Mouse (Mus musculus): ENCODE data around the gene Hnrnph1. TPM values are rescaled to one million over a fixed set of nuclear protein-coding genes. Genes with fewer than 3 reads are reported as not detected.
A peak's percentile ranks its signal among the peaks of the same experiment; 100 is the strongest.

Gene Hnrnph1
- polyA plus RNA-seq, 1 experiment from 2014 or later: 384 TPM

- Histone ChIP-seq H3K27ac (ENCODE audit: low read depth, low read length) (no peak overlapping the region), H3K27me3 (replicated peaks; ENCODE audit: control insufficient read depth, insufficient read depth, low read length) (no peaks in the 10 kb centered on the region), H3K9me3 (ENCODE audit: control insufficient read depth, low read length) (no peaks in the 10 kb centered on the region), H3K4me3 (ENCODE audit: low read length) (no peak overlapping the region), H3K4me1 (ENCODE audit: control insufficient read depth, insufficient read depth, low read depth, low read length) (no peaks in the 10 kb centered on the region), H3K36me3 (ENCODE audit: control insufficient read depth, insufficient read depth, low read length) (peaks cover 21% of the 10 kb centered on the region), H3K4me2 (ENCODE audit: low read length) (no peak overlapping the region), H3K9ac (ENCODE audit: low read depth, low read length) (no peak overlapping the region)
- ATAC-seq: no peak
- WGBS: 91% methylated on average over 7 of the region's 7 CpGs
These were observed 17.9 kb downstream of the Hnrnph1 start for GRCm38 (mm10) chr11:50394731-50395130.

GRCm38 (mm10) chr11:50396766-50397307, 20.0 kb downstream of the Hnrnph1 start:
- Histone ChIP-seq H3K27me3 (replicated peaks; ENCODE audit: control insufficient read depth, insufficient read depth, low read length) (no peaks in the 10 kb centered on the region), H3K36me3 (ENCODE audit: control insufficient read depth, insufficient read depth, low read length) (peaks cover 30% of the 10 kb centered on the region), H3K4me1 (ENCODE audit: control insufficient read depth, insufficient read depth, low read depth, low read length) (no peaks in the 10 kb centered on the region), H3K27ac (ENCODE audit: low read depth, low read length) (no peak overlapping the region), H3K9me3 (ENCODE audit: control insufficient read depth, low read length) (no peaks in the 10 kb centered on the region), H3K9ac (ENCODE audit: low read depth, low read length) (no peak overlapping the region), H3K4me2 (ENCODE audit: low read length) (no peak overlapping the region), H3K4me3 (ENCODE audit: low read length) (no peak overlapping the region)
- 72% methylated on average over 11 of the region's 11 CpGs for WGBS
- ATAC-seq: no peak

GRCm38 (mm10) chr11:50397316-50397715, 20.5 kb downstream of the Hnrnph1 start:
- H3K9me3 ChIP-seq (ENCODE audit: control insufficient read depth, low read length): no peaks in the 10 kb centered on the region
- ATAC-seq: no peak
- no peaks in the 10 kb centered on the region for H3K4me1 ChIP-seq (ENCODE audit: control insufficient read depth, insufficient read depth, low read depth, low read length)
- no peaks in the 10 kb centered on the region for H3K27me3 ChIP-seq (replicated peaks; ENCODE audit: control insufficient read depth, insufficient read depth, low read length)
- no peak overlapping the region for H3K4me2 ChIP-seq (ENCODE audit: low read length)
- no peak overlapping the region for H3K27ac ChIP-seq (ENCODE audit: low read depth, low read length)
- H3K9ac ChIP-seq (ENCODE audit: low read depth, low read length): no peak overlapping the region
- peaks cover 32% of the 10 kb centered on the region for H3K36me3 ChIP-seq (ENCODE audit: control insufficient read depth, insufficient read depth, low read length)
- WGBS: 85% methylated on average over 9 of the region's 9 CpGs
- H3K4me3 ChIP-seq (ENCODE audit: low read length): no peak overlapping the region

- H3K36me3 ChIP-seq (ENCODE audit: control insufficient read depth, insufficient read depth, low read length): peaks cover 32% of the 10 kb centered on the region
- 88% methylated on average over 13 of the region's 13 CpGs for WGBS
These were observed 22.0 kb downstream of the Hnrnph1 start for GRCm38 (mm10) chr11:50398803-50399202.

GRCm38 (mm10) chr11:50402481-50402880, 25.7 kb downstream of the Hnrnph1 start:
- peaks cover 23% of the 10 kb centered on the region for H3K36me3 ChIP-seq (ENCODE audit: control insufficient read depth, insufficient read depth, low read length)

More at GRCm38 (mm10) chr11:50398803-50399202, 22.0 kb downstream of the Hnrnph1 start:
- no peaks in the 10 kb centered on the region for H3K9me3 ChIP-seq (ENCODE audit: control insufficient read depth, low read length)
- no peak overlapping the region for H3K4me2 ChIP-seq (ENCODE audit: low read length)
- no peak for ATAC-seq
- H3K9ac ChIP-seq (ENCODE audit: low read depth, low read length): no peak overlapping the region
- no peak overlapping the region for H3K27ac ChIP-seq (ENCODE audit: low read depth, low read length)
- H3K27me3 ChIP-seq (replicated peaks; ENCODE audit: control insufficient read depth, insufficient read depth, low read length): no peaks in the 10 kb centered on the region
- H3K4me3 ChIP-seq (ENCODE audit: low read length): no peak overlapping the region
- no peaks in the 10 kb centered on the region for H3K4me1 ChIP-seq (ENCODE audit: control insufficient read depth, insufficient read depth, low read depth, low read length)

GRCm38 (mm10) chr11:50403367-50404014, 26.7 kb downstream of the Hnrnph1 start:
- WGBS: 66% methylated on average over 10 of the region's 10 CpGs
- Histone ChIP-seq H3K4me2 (ENCODE audit: low read length) (no peak overlapping the region), H3K27ac (ENCODE audit: low read depth, low read length) (no peak overlapping the region), H3K4me1 (ENCODE audit: control insufficient read depth, insufficient read depth, low read depth, low read length) (no peaks in the 10 kb centered on the region), H3K4me3 (ENCODE audit: low read length) (no peak overlapping the region), H3K36me3 (ENCODE audit: control insufficient read depth, insufficient read depth, low read length) (peaks cover 21% of the 10 kb centered on the region), H3K27me3 (replicated peaks; ENCODE audit: control insufficient read depth, insufficient read depth, low read length) (no peaks in the 10 kb centered on the region), H3K9me3 (ENCODE audit: control insufficient read depth, low read length) (no peaks in the 10 kb centered on the region), H3K9ac (ENCODE audit: low read depth, low read length) (no peak overlapping the region)
- ATAC-seq: peak; percentile 72; the same call in 1 of the 2 replicates

More at GRCm38 (mm10) chr11:50402481-50402880, 25.7 kb downstream of the Hnrnph1 start:
- Histone ChIP-seq H3K27ac (ENCODE audit: low read depth, low read length) (no peak overlapping the region), H3K9ac (ENCODE audit: low read depth, low read length) (no peak overlapping the region), H3K4me1 (ENCODE audit: control insufficient read depth, insufficient read depth, low read depth, low read length) (no peaks in the 10 kb centered on the region), H3K4me2 (ENCODE audit: low read length) (no peak overlapping the region), H3K4me3 (ENCODE audit: low read length) (no peak overlapping the region), H3K27me3 (replicated peaks; ENCODE audit: control insufficient read depth, insufficient read depth, low read length) (no peaks in the 10 kb centered on the region), H3K9me3 (ENCODE audit: control insufficient read depth, low read length) (no peaks in the 10 kb centered on the region)
- ATAC-seq: no peak
- 95% methylated on average over 3 of the region's 3 CpGs for WGBS

- Histone ChIP-seq H3K36me3 (ENCODE audit: control insufficient read depth, insufficient read depth, low read length) (peaks cover 18% of the 10 kb centered on the region; the same call in 1 of the 2 replicates), H3K4me2 (ENCODE audit: low read length) (no peak overlapping the region), H3K27me3 (replicated peaks; ENCODE audit: control insufficient read depth, insufficient read depth, low read length) (no peaks in the 10 kb centered on the region), H3K4me1 (ENCODE audit: control insufficient read depth, insufficient read depth, low read depth, low read length) (no peaks in the 10 kb centered on the region), H3K4me3 (ENCODE audit: low read length) (no peak overlapping the region), H3K9ac (ENCODE audit: low read depth, low read length) (no peak overlapping the region), H3K27ac (ENCODE audit: low read depth, low read length) (no peak overlapping the region), H3K9me3 (ENCODE audit: control insufficient read depth, low read length) (no peaks in the 10 kb centered on the region)
- WGBS: 67% methylated on average over 6 of the region's 6 CpGs
- ATAC-seq: no peak
These were observed 30.4 kb downstream of the Hnrnph1 start for GRCm38 (mm10) chr11:50407235-50407634.

GRCm38 (mm10) chr11:50415563-50416241, 38.9 kb downstream of the Hnrnph1 start:
- WGBS: 92% methylated on average over 6 of the region's 6 CpGs
- Histone ChIP-seq H3K4me3 (ENCODE audit: low read length) (no peak overlapping the region), H3K9ac (ENCODE audit: low read depth, low read length) (no peak overlapping the region), H3K9me3 (ENCODE audit: control insufficient read depth, low read length) (no peaks in the 10 kb centered on the region), H3K4me2 (ENCODE audit: low read length) (no peak overlapping the region), H3K36me3 (ENCODE audit: control insufficient read depth, insufficient read depth, low read length) (peaks cover 18% of the 10 kb centered on the region), H3K27ac (ENCODE audit: low read depth, low read length) (no peak overlapping the region), H3K27me3 (replicated peaks; ENCODE audit: control insufficient read depth, insufficient read depth, low read length) (no peaks in the 10 kb centered on the region), H3K4me1 (ENCODE audit: control insufficient read depth, insufficient read depth, low read depth, low read length) (no peaks in the 10 kb centered on the region)
- no peak for ATAC-seq

- Histone ChIP-seq H3K36me3 (ENCODE audit: control insufficient read depth, insufficient read depth, low read length) (peaks cover 14% of the 10 kb centered on the region), H3K9me3 (ENCODE audit: control insufficient read depth, low read length) (no peaks in the 10 kb centered on the region), H3K4me3 (ENCODE audit: low read length) (no peak overlapping the region), H3K4me2 (ENCODE audit: low read length) (no peak overlapping the region), H3K27ac (ENCODE audit: low read depth, low read length) (no peak overlapping the region), H3K9ac (ENCODE audit: low read depth, low read length) (no peak overlapping the region), H3K27me3 (replicated peaks; ENCODE audit: control insufficient read depth, insufficient read depth, low read length) (no peaks in the 10 kb centered on the region), H3K4me1 (ENCODE audit: control insufficient read depth, insufficient read depth, low read depth, low read length) (peaks cover 6% of the 10 kb centered on the region; the same call in 1 of the 2 replicates)
- WGBS: 72% methylated on average over 2 of the region's 2 CpGs
- no peak for ATAC-seq
These were observed 41.1 kb downstream of the Hnrnph1 start for GRCm38 (mm10) chr11:50417856-50418255.
